Mouse (Mus musculus) hematopoietic stem cell, adult 5-6 weeks (primary cell): Measurements from ENCODE around the gene Hmox1. TPM values are rescaled to one million over a fixed set of nuclear protein-coding genes. Genes with fewer than 3 reads are reported as not detected.

Experiments used
- ATAC-seq, 2 experiments: fragments of 125-278 bp in 1 of 2; replicated peaks in 1 of 2; 2 replicates each; pipeline ENCODE4 v1.8.0; 2016 to 2017; ENCODE audit warnings: inconsistent platforms in 2 of 2, mild to moderate bottlenecking in 2 of 2, moderate number of reproducible peaks in 2 of 2, low read depth in 1 of 2, moderate TSS enrichment in 1 of 2; ENCODE audit not compliant: low FRiP score in 2 of 2, poor library complexity in 2 of 2, severe bottlenecking in 2 of 2, insufficient read depth in 1 of 2, low TSS enrichment in 1 of 2
- total RNA-seq: library from RNA; stranded (forward); fragments of 172-1452, 232-1000 nt; gene quantifications from 2 replicates; pipeline ENCODE4 v1.2.3, GENCODE M21; 2017

Hmox1 gene
- total RNA-seq, 1 experiment from 2014 or later: 2.6 TPM

DNA sequence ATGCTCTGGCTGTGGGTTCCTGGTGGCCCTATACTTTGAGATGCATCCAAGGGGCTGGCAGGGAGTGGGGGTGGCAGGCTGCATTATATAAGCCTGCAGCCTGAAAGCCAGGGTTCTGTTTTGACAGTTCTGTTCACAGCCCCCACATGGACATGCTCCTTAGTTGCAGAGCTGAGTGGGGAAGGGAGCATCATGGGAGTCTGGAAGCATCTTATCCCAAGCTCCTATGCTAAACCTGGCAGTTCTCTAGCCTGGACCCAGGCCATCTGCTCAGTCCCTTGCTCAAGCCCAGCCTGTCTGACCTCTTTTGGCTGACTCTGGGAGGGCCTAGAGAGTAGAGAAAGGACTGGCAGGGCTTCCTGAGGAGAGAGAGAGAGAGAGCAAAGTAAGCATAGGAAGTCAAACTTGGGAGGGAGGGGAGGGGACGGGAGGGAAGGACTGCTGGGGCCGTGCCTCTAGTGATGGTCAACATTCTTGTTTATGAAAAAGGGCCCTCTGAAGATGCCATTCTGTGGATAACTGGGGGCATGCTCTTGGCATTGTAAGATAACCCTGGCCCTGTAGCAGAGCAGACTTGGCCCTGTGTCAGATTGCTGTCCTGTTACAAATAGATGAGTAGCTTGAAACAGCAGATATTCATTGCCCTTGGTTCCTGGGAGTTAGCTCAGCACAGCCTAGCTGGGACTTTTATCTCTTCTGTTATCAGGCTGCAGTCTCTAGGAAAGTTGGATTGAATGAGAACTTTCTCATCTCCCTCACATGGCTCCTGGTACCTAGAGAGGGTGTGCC, 41.4 kb downstream of the Hmox1 start:
- no peak; a peak in 1 of 4 replicates for ATAC-seq

DNA sequence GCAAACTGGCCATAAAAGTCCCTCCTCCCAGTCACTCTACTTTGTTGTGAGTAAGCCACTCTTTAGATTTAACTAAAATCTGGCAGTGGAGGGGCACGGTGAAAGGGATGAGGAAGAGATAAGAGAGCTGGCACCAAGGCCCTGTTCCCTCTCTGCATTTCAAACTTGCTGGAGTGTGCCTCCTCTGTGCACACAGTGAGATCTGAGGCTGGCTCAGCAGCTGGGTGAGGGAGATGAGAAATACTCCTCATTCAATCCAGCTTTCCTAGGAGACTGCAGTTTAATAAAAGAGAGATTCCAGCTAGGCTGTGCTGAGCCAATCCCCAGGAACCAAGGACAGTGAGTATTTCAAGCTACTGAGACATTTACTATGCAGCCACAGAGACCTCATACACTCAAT, 42.3 kb downstream of the Hmox1 start:
- no peak for ATAC-seq

DNA sequence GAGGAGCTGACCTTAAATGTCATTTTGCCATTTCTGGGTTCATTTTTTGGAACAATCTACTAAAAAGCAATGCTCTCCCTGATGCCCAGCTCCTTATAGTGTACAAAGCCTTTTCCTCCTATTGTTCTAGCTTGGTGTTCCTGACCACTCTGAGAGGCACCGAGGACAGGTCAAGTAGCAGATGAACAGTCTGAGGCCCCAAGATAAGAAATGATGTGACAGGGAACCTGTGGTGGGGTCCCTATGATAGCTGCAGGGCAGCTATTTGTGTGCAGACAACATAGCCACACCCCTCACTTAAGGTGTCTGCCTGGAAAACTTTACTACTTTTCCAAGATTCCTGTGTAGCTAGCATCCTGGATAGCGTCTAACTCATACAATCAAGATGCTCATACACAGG, 42.8 kb downstream of the Hmox1 start:
- ATAC-seq: no peak

DNA sequence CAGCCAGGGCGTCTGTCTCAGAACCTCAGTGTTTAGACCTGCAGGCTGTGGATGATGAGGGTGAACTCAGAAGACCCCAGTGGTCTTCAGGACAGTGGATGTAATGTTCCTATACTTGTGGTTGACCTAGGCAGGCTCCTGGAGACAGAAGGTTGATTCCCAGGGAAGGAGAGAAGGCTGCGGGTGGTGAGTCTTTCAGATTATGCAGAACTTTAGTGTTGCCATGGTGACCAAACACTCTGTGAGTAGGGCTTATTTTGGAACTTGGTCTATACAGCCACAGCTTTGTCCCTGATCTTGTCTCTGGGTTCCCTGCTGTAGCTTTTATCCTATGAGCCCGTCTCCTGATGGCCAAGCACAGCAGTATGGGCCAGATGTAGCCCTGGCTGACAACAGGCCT, 44.1 kb downstream of the Hmox1 start:
- no peak for ATAC-seq

Other genes starting within 250 kb of the Hmox1 start
- not detected in 2 replicates for gene Isx, start 220.4 kb upstream of the Hmox1 start, total RNA-seq
- 72.4 and 88.5 TPM in 2 replicates for gene Hmgxb4, start 100.3 kb upstream of the Hmox1 start, total RNA-seq
- gene Tom1, start 59.9 kb upstream of the Hmox1 start, total RNA-seq: 8.2 and 23.8 TPM in 2 replicates
- 183 and 185 TPM in 2 replicates for gene Mcm5, start 15.9 kb downstream of the Hmox1 start, total RNA-seq
- gene Rasd2, start 120.3 kb downstream of the Hmox1 start, total RNA-seq: 0.15 TPM in 1 of 2 replicates, not detected in the other